Mouse (Mus musculus) central nervous system, embryonic 11.5 days (tissue): ENCODE data around the gene Rsg1. TPM values are rescaled to one million over a fixed set of nuclear protein-coding genes. Genes with fewer than 3 reads are reported as not detected.

Source experiments
- polyA plus RNA-seq: library from polyadenylated mRNA; depleted of rRNA; stranded (reverse); fragments of >200 nt; gene quantifications from 2 replicates; pipeline ENCODE4 v1.2.3, GENCODE M21; 2012; rRNA removed

Gene Rsg1
- polyA plus RNA-seq: 4.7 and 6.5 TPM in 2 replicates

GRCm38 (mm10) chr4:141213770-141214336 lies at the start of gene Rsg1:
Gene Rsg1, plus strand, starts transcription at chr4:141213956.

GRCm38 (mm10) chr4:141239388-141240125 lies 25.8 kb downstream of the Rsg1 start, which contains the start of gene Arhgef19:
Gene Arhgef19, plus strand, starts transcription at chr4:141239499.

Other genes with a start within 250 kb of the Rsg1 start
- gene Atp13a2, start 227.1 kb upstream of the Rsg1 start, polyA plus RNA-seq: 73.2 and 75.5 TPM in 2 replicates
- 178 and 251 TPM in 2 replicates for gene Mfap2, start 203.5 kb upstream of the Rsg1 start, polyA plus RNA-seq
- gene Crocc, start 153.4 kb upstream of the Rsg1 start, polyA plus RNA-seq: 37.5 and 62.7 TPM in 2 replicates
- gene Necap2, start 135.6 kb upstream of the Rsg1 start, polyA plus RNA-seq: 43.7 and 56.2 TPM in 2 replicates
- 0.05 TPM in 1 of 2 replicates, not detected in the other for gene Spata21, start 125.6 kb upstream of the Rsg1 start, polyA plus RNA-seq
- 47.5 and 57.5 TPM in 2 replicates for gene Szrd1, start 74.2 kb upstream of the Rsg1 start, polyA plus RNA-seq
- gene Fbxo42, start 66.0 kb upstream of the Rsg1 start, polyA plus RNA-seq: 17.6 and 19.8 TPM in 2 replicates
- gene Arhgef19, start 25.5 kb downstream of the Rsg1 start, polyA plus RNA-seq: 1.4 and 3.9 TPM in 2 replicates
- 7.2 and 7.7 TPM in 2 replicates for gene Epha2, start 87.3 kb downstream of the Rsg1 start, polyA plus RNA-seq
- gene Fam131c, start 154.3 kb downstream of the Rsg1 start, polyA plus RNA-seq: 1.1 and 1.8 TPM in 2 replicates
- 0.01 and 0.26 TPM in 2 replicates for gene Clcnka, start 184.8 kb downstream of the Rsg1 start, polyA plus RNA-seq
- 0.02 and 0.32 TPM in 2 replicates for gene Clcnkb, start 202.1 kb downstream of the Rsg1 start, polyA plus RNA-seq
- 2.5 and 5.3 TPM in 2 replicates for gene Hspb7, start 206.8 kb downstream of the Rsg1 start, polyA plus RNA-seq
- gene Srarp, start 222.1 kb downstream of the Rsg1 start, polyA plus RNA-seq: 0.09 TPM in 1 of 2 replicates, not detected in the other
- 48.1 and 56.3 TPM in 2 replicates for gene Zbtb17, start 230.7 kb downstream of the Rsg1 start, polyA plus RNA-seq